Mouse (Mus musculus) mouse embryonic stem cell (cell line): ENCODE results near the gene Psmb6.
"Not testable (repeated sequence)": the region's sequence is repeated elsewhere in the genome, so short reads cannot be mapped to it uniquely, and the experiment has no call there.

Source experiments
- in situ Hi-C, 2 experiments: fragments of 300-500 bp; cut with MboI; formaldehyde crosslinking; loops; 1 replicate in 1 of 2; 3 replicates in 1 of 2; pipeline ENCODE4 v1.14.3; 2019 to 2020; ENCODE audit warnings: low sequenced_read_pairs in 2 of 2, low pct_unique_long_range_greater_than_20kb in 1 of 2, mixed read lengths in 1 of 2; ENCODE audit not compliant: unreplicated experiment in 1 of 2

Psmb6 gene

DNA sequence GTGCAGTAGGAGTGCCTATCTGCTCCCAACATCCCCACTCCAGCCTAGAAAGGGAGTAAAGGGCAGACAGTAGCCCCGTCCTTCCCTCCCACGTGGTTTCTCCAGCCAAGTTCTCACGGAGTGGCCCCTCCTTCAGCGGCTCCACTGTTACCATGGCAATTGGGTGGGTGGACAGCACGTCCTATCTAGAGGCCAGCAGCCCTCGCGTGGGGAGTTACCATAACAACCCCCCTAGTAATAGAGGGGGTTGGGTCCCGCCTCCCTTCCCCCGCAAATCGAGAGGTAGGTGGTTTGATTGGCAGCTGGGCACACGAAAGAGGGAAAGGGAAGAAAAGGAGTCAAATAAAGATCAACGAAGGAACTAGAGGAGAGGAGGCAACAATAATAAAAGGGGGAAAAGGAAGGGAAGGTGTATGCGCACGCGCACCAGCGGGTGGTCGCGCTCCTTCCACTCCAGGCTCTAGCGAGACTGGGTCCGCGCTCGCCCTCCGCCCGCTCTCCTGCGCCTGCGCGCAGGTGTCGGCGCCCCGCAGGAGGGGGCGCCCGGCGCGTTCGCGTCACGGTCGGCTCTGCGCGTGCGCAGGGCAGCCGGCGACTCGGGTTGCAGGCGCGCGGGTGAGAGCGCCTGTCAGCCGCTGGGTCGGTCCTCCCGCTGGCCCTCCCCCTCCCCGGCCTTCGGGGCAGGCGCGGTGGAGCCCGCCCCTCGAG is 37.3 kb downstream of the Psmb6 start, which contains the start of gene Mink1:
TSS of gene Mink1 (plus strand) at position 595 of the 708 bp plus-strand sequence.
- in situ Hi-C loops: no loop called here

DNA sequence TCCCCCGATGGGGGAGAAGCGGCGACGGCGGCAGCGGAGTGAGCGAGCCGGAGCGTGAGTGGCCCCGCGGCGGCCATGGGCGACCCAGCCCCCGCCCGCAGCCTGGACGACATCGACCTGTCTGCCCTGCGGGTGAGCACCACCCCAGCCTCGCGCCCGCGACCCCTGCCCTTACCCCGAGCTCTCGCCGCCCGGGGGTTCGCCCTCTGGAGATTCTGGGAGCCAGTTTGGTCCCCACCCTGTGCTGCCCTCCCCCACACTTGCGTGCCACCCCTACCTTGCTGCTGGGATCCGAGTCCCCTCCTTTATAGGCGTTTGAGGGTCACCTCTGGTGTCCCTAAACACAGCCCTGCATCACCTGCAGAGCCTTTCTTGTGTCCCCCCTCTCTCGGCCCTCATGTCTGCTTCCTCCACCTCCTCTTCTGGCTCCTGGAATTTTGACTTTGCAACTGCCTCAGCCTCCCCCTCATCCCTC is 37.9 kb downstream of the Psmb6 start:
- in situ Hi-C loops: no loop called here

DNA sequence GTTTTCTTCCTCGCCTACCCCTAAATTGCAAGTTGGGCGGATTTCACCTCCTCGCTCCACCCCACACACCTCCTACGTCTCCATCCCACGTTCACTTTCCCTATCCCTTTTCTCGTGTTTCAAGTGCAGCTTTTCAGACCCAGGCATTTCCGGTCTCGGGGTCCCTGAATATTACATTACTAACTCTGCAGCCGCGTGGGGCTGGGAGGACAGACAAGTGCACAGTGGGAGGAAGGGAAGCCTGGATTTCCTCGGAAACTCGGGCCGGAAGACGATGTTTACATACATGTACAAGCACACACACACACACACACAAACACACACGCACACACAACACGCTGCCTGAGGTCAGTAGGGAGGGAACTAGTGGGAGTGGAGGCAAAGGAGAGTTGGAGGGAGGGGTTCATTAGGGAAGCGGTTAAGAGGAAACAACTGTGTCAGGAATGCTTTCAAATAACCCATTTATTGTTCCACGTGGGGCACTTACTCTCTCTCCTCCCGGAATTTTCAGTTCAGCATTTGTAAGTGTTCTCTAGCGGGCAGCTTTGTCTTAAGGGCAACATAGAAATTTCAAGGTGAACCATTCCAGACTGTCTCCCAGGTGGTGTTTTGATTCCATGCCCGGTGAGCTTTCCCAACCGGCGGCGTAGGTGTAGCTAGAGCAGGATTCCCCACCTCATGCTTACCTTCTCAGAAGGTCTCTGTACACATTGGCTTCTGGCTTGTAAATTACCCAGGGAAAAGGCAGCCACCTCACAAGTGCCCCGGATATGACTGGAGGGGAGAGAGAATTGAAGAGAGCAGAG is 38.5 kb downstream of the Psmb6 start:
- in situ Hi-C loops: no loop called here

DNA sequence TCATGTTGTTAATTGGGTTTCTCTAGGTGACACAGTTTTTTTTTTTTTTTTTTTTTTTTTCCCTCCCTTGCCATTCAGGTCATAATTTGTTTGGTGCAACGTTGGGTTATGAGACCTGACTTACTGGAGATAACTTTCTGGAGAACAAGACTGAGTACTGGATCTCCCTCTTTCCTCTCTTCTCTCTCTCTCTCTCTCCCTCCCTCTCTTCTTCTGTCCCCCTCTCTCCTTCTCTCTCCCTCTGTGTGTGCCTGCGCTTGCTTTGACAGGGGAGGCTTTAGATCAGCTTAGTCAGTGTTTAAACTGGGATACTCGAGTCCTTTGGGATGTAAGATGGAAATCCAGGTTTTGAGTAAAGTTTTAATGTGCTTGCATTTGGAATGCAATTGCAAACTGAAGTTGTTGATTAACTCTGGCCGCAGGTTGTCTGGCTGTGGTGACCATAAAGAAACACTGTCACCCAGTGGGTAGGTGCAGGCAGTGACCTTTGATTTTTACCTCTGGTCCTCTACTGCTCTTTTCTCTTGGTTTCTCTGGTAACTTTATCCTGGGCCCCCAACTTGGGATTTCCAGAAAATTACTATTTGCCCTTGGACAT is 39.2 kb downstream of the Psmb6 start:
- in situ Hi-C loops: no loop called here

DNA sequence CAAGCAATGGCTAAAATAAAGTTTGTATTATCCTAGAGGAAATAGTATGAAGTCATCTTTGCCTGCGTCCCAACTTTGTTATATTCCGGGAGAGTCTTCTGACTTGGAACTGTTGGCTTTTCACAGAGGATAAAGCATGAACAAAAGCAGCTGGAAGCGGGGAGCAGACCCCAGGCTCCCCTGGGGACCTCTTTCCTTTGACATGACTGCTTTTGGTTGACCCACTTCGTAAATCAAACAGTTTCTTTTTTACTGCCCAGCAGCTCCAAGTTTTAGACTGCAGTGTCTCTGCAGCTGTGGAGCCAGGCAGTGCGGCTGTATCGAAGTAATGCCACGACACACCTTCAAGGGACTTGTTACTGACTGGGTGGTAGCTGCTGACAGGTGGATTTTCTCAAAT is 41.4 kb downstream of the Psmb6 start:
- in situ Hi-C loops: no loop called here

DNA sequence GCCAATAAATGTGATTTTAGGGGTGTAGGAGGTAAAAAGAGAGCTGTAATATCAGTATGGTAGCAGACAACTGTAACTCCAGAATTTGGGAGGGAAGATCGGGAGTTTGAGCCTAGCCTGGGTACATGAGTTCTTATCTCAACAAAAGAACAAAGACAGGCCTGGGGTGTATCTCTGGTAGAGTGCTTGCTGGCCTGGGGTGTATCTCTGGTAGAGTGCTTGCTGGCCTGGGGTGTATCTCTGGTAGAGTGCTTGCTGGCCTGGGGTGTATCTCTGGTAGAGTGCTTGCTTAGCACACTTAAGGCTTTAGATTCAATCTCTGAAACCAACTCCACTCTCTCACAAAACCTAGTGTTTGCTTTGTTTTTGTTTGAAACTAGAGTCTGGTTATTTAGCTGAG is 45.4 kb downstream of the Psmb6 start:
- in situ Hi-C loops: not testable (repeated sequence)

DNA sequence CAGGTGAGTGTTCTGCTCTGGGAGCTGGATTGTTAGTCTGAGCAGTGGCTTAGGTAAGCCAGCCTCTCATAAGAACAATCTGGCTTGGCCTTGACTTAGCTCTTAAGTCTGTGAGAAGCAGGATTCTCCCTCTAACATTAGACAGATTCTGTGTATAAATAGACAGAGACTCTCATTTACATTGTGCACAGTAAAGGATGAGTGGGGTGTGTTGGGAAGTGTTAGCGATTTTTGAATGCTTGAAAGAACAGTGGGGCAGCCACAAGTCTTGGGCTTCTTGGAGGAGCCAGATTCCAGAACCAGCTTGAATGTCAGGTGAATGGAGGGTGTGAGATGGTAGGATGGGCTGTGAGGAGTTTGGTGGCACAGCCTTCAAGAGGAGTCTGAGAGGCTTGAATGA is 46.5 kb downstream of the Psmb6 start:
- in situ Hi-C loops: no loop called here

DNA sequence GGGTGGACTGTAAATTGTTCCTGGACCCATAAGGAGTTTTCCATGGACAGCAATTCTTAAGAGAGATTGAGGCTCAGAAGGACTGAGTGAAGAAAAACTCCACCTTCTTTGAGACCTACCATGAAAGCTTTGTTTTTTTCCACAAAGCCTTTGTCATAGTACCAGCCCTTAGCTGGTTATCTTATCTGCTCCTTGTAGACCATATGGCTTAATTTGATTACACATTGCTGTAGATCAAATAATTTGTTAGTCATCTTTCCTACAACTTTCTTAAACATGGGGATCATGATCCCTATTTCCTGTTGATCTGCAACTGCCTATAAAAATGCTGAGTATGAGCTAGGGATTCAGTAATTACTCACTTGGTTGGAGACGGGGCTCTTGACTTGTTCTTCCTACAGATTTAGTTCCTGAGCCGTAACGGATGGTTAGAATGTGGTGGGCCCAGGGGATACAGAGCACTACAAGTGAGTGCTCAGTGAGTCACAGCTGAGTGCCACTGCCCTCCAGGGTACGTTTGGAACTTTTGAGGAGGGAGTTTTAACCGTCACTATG is 47.3 kb downstream of the Psmb6 start:
- in situ Hi-C loops: no loop called here

DNA sequence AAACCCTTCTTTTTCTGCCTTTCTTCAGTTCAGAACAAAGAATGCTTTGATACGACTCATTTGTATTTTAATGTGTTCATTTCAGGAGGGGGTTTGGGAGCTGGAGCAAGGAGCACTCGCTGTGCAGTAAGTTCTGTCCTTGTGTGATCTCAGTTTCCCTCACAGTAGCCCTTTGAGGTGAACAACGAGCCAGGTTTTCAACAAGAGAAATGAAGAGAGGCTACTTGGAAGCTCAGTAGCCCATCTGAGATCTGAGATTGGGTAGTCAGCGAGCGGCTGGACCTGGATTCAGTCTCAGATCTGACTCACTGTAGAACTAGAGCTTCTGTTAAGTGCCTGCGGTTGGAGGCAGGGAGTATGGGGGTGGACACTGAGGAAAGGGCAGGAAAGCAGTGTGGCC is 48.7 kb downstream of the Psmb6 start:
- in situ Hi-C loops: no loop called here

DNA sequence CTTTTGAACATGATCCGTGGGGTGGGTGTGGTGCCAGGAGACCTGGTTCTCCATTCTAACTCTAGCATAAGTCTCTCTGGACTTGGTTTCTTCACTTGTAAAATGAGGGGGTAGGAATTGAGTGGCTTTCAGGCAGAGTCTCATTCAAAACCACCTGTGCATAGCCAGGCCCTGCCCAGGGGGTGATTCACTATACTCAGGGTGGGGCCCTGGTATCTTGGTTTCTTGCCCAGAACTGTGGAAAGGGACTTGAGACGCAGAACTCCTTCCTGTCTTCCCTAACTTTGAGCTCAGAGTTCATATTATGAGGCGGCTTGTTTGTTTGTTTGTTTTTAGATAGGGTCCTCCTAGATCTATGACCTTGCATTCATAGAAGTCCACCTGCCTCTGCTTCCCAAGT is 52.0 kb downstream of the Psmb6 start:
- in situ Hi-C loops: no loop called here
